Mouse (Mus musculus) brain, embryonic 14.5 days (tissue): ENCODE measurements around the gene Gm45021. TPM values are rescaled to one million over a fixed set of nuclear protein-coding genes. Genes with fewer than 3 reads are reported as not detected.

Source experiments
- DNase-seq: peaks from one replicate; pipeline ENCODE4 v3.0.0-alpha.2; 2011; ENCODE audit warnings: low read depth
- CTCF ChIP-seq: fragments of 200-500 bp; IDR thresholded peaks from 2 replicates; pipeline ENCODE4 v1.5.1; 2012; ENCODE audit warnings: inconsistent platforms, mild to moderate bottlenecking, moderate library complexity, borderline replicate concordance; ENCODE audit not compliant: insufficient read depth, insufficient read length; ENCODE audit errors: extremely low read depth
- POLR2A ChIP-seq: fragments of 200-500 bp; IDR thresholded peaks from 2 replicates; pipeline ENCODE4 v1.6.1; 2012; ENCODE audit warnings: mild to moderate bottlenecking, inconsistent platforms, borderline replicate concordance; ENCODE audit not compliant: poor library complexity, insufficient read depth, insufficient read length, severe bottlenecking; ENCODE audit errors: extremely low read depth
- polyA plus RNA-seq: library from polyadenylated mRNA; depleted of rRNA; stranded (reverse); fragments of >200 nt; gene quantifications from 2 replicates; pipeline ENCODE4 v1.2.3, GENCODE M21; 2012; rRNA removed

The Gm45021 gene
- polyA plus RNA-seq, 1 experiment: not detected

- DNase-seq: no peak
- TF ChIP-seq POLR2A: no peak
- no peak for TF ChIP-seq CTCF
Measured at GRCm38 (mm10) chr6:48638553-48638952, 49.1 kb downstream of the Gm45021 start.

- DNase-seq: no peak
- TF ChIP-seq CTCF: no peak
- no peak for TF ChIP-seq POLR2A
Measured at GRCm38 (mm10) chr6:48641391-48641790, 52.0 kb downstream of the Gm45021 start.

GRCm38 (mm10) chr6:48642764-48643292, 53.4 kb downstream of the Gm45021 start:
- DNase-seq: peak; percentile 89
- TF ChIP-seq CTCF (peak; percentile 50; the same call in 1 of the 2 replicates), POLR2A (no peak)

- peak; percentile 81 for DNase-seq
- TF ChIP-seq CTCF (peak; percentile 87), POLR2A (no peak)
Measured at GRCm38 (mm10) chr6:48645660-48646308, 56.4 kb downstream of the Gm45021 start.

- TF ChIP-seq CTCF: no peak
- TF ChIP-seq POLR2A: no peak
- DNase-seq: no peak
Measured at GRCm38 (mm10) chr6:48646309-48646690, 56.9 kb downstream of the Gm45021 start.

- peak; percentile 34 for DNase-seq
- TF ChIP-seq CTCF: peak; percentile 32; the same call in 1 of the 2 replicates
- TF ChIP-seq POLR2A: no peak
Measured at GRCm38 (mm10) chr6:48646995-48647394, 57.6 kb downstream of the Gm45021 start, which contains the start of gene Gimap8. TSS of gene Gimap8 (plus strand) at chr6:48647234.

- DNase-seq: no peak
- TF ChIP-seq POLR2A (no peak), CTCF (no peak)
Measured at GRCm38 (mm10) chr6:48647611-48648010, 58.2 kb downstream of the Gm45021 start.

GRCm38 (mm10) chr6:48648779-48649178, 59.4 kb downstream of the Gm45021 start:
- no peak for TF ChIP-seq CTCF
- no peak for TF ChIP-seq POLR2A
- DNase-seq: no peak

GRCm38 (mm10) chr6:48650041-48650440, 60.6 kb downstream of the Gm45021 start:
- TF ChIP-seq CTCF: no peak
- TF ChIP-seq POLR2A: no peak
- no peak for DNase-seq

GRCm38 (mm10) chr6:48658721-48659120, 69.3 kb downstream of the Gm45021 start:
- TF ChIP-seq CTCF (no peak), POLR2A (no peak)
- DNase-seq: no peak

Other genes starting within 250 kb of the Gm45021 start
- gene Krba1, start 194.0 kb upstream of the Gm45021 start, polyA plus RNA-seq: 48.0 and 52.3 TPM in 2 replicates
- 33.5 and 37.0 TPM in 2 replicates for gene Zfp467, start 143.8 kb upstream of the Gm45021 start, polyA plus RNA-seq
- gene Sspo, start 141.4 kb upstream of the Gm45021 start, polyA plus RNA-seq: 1.3 and 1.7 TPM in 2 replicates
- gene Atp6v0e2, start 52.0 kb upstream of the Gm45021 start, polyA plus RNA-seq: 220 and 228 TPM in 2 replicates
- 31.3 and 35.6 TPM in 2 replicates for gene Lrrc61, start 34.8 kb upstream of the Gm45021 start, polyA plus RNA-seq
- 2.8 and 3.1 TPM in 2 replicates for gene Rarres2, start 16.8 kb upstream of the Gm45021 start, polyA plus RNA-seq
- 60.0 and 69.2 TPM in 2 replicates for gene Repin1, start 4.3 kb downstream of the Gm45021 start, polyA plus RNA-seq
- gene Gm44965, start 4.3 kb downstream of the Gm45021 start, polyA plus RNA-seq: not detected in 2 replicates
- gene Zfp775, start 12.5 kb downstream of the Gm45021 start, polyA plus RNA-seq: 14.6 and 15.0 TPM in 2 replicates
- gene AI854703, start 37.2 kb downstream of the Gm45021 start, polyA plus RNA-seq: 11.0 and 14.0 TPM in 2 replicates
- gene Gimap8, start 57.6 kb downstream of the Gm45021 start, polyA plus RNA-seq: 0.81 and 1.6 TPM in 2 replicates
- 1.6 and 1.7 TPM in 2 replicates for gene Gimap9, start 86.5 kb downstream of the Gm45021 start, polyA plus RNA-seq
- 1.2 and 1.6 TPM in 2 replicates for gene Gimap4, start 94.9 kb downstream of the Gm45021 start, polyA plus RNA-seq
- 3.5 and 5.2 TPM in 2 replicates for gene Gimap6, start 118.6 kb downstream of the Gm45021 start, polyA plus RNA-seq
- gene Gm28053, start 129.0 kb downstream of the Gm45021 start, polyA plus RNA-seq: 0.40 TPM in 1 of 2 replicates, not detected in the other
- gene Gimap7, start 129.0 kb downstream of the Gm45021 start, polyA plus RNA-seq: not detected in 2 replicates
- 1.0 and 2.2 TPM in 2 replicates for gene Gimap1, start 149.4 kb downstream of the Gm45021 start, polyA plus RNA-seq
- 0.87 and 1.2 TPM in 2 replicates for gene Gimap5, start 156.6 kb downstream of the Gm45021 start, polyA plus RNA-seq
- gene Gimap3, start 181.2 kb downstream of the Gm45021 start, polyA plus RNA-seq: not detected in 2 replicates